Mouse (Mus musculus) thymus, postnatal 25 days (tissue): ENCODE measurements around the gene Exoc3l.
A peak's percentile ranks its signal among the peaks of the same experiment; 100 is the strongest.

Experiments used
- DNase-seq: peaks from one replicate; pipeline ENCODE4 v3.0.0; 2022

Exoc3l gene

DNA sequence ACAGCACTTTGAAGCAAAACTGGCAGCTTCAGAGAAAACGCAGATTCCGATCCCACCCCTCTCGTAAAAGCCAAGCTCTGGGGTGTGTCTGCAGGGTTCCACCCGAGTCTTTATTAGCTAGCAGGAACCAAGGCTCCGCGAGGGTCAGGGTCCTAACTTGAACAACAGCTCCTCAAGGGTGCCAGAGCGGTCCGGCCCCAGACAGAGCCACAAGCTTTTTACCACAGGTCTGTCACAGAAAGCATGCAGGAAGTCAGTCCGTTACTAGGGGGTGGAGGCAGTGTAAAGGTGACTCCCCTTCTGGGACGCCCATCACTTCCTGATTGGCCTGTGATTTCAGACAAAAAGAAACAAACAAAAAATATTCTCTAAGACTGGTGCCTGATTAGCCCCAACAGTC is 30.8 kb downstream of the Exoc3l start:
- DNase-seq, result peak; percentile 57

GRCm38 (mm10) chr8:105264024-105264982 is 31.6 kb downstream of the Exoc3l start, which contains the start of the genes Tradd and Fbxl8:
TSS of gene Tradd (minus strand) at chr8:105264609.
TSS of gene Fbxl8 (plus strand) at chr8:105264648.
- DNase-seq, result peak; percentile 78

DNA sequence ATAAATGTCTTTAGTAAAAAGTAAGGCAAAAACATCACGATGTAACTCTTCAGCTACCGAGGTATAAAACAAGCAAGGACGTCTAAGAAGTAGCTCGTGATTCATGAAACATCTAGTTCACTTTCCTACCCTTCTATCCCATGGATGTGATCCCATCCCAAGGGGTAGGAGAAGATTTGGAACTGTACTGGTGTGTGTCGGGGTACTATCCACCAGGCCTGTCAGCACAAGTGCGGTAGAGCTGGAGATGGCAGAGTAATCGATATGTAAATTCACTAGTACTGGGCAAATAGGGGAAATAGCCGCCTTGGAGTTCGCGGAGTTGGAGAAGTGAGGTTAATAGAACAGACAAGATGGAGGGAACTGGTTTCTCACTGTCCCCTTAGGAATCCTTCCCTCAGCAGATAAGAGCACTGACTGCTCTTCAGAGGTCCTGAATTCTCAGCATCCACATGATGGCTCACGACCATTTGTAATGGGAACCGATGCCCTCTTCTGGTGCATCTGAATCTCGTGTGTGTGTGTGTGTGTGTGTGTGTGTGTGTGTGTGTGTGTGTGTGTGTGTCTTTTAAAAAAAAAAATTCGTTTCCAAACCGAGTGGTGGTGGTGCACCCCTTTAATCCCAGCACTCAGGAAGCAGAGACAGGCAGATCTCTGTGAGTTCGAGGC is 32.5 kb downstream of the Exoc3l start:
- no peak for DNase-seq

DNA sequence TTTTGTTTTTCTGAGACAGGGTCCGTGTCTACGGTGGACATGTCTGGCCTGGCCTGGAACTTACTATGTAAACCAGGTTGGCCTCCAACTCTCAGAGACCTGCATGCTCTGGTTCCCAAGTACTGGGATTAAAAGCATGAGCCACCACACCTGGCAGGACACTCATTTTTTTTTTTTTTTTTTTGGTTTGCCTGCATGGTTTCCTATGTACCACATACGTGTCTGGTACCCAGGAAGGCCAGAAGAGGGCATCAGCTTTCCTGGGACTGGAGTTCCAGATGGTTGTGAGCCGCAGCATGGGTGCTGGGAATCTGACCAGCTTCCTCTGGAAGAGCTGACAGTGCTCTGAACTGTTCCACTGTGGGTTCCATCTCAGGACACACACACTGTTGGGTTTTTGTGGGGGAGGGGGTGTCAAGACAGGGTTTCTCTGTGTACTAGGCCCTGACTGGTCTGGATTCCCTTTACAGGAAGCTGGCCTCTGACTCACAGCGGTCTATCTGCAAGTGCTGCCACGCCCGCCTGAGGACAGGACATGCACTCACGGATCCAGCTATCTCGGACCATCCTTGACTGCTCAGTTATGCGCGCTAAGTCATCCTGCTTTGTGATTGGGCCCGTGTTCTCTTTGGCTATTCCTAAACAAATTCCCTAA is 34.4 kb downstream of the Exoc3l start:
- DNase-seq, result no peak

DNA sequence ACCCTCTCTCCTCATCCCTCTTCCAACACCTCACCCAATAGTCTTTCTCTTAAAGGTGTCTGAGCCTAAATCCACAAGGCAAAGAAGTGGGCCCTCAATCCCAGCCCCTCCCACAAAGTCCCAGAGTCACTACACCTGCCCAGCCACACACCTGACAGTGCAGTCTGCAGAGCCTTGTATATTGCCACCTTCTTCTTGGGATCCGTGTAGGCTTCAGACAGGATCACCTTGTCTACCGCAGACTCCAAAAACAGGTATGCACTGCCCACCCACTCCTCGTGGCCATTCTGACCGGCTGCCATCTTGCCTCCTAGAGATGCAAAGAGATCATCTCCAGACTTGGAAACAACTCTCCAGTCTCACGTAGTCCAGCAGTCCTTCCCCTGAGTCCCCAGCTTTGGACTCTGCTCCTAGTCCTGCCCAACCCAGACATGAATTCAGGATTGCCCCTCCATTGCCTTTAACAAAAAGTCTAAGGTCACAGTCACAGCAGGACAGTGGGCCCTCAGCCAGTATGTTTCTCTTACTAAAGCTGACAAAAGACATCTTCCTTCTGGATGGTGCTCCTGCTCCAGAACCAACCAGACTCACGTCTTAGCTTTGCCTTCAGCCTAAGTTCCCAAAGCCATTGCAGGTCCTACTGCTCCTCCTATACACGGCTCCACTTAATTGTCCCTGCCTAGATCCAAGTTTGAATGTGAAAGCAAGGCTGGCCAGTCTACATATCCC is 35.4 kb downstream of the Exoc3l start:
- DNase-seq, result no peak

DNA sequence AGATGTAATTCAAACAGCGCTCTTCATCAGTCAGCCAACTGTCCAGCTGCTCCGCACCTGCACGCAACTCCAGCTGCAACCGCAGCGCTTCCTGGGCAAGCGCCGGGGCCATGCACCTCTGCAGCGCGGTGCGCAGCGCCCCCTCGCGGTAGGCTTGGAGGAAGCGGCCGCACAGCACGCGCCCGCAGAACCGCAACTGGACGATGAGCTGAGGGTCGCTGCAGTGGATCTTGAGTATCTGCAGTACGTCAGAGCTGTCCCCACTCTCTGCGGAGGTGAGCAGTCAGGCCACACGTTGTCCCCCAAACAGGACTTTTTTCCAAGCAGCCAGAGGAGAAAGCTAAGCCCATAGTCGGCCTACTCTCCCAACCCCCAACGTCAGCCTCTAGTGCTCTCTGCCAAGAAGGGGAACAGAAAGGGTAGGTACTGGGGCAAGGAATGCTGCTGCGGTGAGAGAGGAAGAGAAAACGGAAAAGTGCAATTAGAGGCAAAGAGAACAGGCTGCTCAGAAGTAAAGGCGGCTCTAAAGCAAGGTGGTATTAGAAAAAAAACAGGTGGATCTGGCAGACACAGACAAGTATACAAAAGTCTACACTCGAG is 36.1 kb downstream of the Exoc3l start:
- peak; percentile 79 for DNase-seq

DNA sequence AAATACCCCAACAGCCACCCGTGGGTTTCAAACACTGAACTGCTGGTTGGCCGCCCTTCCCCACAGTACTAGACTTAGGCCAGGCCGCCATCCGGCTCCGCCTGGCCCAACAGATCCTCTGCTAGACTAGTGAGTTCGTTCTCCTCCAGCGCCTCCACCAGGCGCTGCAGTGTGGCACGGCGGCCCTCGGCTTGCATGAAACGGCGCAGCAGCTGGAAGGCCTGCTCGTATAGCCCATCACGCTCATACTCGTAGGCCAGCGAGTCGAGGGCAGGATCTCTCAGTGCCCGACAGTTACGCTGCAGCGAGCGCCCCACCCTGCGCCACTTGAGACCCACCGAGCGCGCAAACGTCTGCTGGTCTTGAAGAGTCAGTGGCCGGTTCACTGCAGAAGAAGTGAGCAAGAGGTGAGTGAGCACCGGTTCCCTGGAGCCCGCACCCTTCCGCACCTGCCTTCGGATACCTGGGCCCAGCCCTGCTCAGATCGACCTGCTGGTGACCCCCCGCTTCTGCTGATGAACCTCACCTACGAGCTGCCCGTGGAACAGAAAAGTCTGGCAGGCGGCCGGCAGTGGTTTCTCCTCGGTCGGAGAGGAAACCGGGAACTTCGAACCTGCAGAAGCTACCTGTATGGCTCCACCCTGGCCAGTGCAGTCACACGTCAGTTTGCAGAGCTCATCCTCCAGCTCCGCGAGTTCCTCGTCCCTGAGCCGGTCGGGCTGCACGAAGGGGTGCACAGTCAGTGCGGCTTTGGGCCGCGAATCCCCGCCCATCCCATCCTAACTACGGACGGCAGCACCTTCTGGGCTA is 36.8 kb downstream of the Exoc3l start:
- no peak for DNase-seq

DNA sequence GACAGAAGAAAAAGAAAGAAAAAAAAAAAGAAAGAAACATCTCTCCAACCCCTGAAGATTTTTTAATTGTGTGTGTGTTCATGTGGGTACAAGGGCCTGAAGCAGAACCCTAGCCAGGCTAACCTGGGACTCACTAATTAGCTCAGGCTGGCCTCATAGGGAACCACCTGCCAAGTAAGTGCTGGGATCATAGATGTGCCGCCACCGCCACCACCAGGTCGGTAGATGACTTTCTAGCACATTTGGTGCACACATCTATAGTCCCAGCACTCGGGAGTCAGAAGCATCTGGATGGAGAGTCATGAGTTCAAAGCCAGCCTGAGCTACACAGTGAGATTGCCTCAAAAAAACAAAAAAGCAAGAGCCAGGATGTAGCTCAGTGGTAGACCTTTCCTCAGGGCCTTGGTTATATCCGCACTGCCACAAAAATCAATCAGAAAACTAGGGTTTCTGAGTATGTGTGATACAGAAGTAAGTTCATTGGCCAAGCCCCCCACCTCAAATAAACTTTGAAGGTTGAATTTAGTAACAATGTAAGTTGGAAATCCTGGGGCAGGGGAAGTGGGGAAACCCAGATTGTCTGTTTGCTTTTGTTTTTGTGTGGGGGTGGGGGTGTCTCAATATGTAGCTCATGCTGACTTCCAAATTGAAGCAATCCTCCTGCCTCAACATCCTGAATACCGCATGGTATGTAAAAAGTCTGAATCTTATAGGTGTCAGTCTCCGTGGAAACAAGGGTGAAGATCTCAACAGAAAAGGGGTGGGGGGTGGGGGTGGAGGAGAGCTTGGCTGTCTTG is 38.4 kb downstream of the Exoc3l start:
- DNase-seq, result no peak

DNA sequence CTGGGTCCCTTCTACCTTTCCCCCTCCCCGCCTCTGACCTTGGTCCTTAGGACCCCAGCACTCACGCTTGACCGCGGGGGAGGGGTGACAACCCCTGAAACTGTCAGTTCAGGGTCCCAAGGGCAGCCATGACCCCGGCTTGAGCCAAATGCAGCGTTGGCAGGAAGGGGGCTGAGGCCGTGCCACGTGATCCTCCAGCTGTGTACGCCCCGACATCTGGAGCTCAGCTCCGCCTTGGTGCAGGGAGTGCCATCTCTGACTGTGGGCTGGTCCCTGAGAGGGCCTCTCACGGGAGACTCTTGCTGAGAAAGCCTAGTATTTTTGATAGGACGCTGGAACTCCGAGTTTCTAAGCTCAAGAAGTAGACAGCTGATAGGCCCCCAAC is 40.9 kb downstream of the Exoc3l start, which contains the start of gene B3gnt9:
B3gnt9 (minus strand) TSS at position 188 of the 385 bp plus-strand sequence.
- peak; percentile 77 for DNase-seq

GRCm38 (mm10) chr8:105254152-105254965 is 41.5 kb downstream of the Exoc3l start:
- peak; percentile 97 for DNase-seq

- DNase-seq, result no peak
Measured at GRCm38 (mm10) chr8:105253766-105254151, 42.1 kb downstream of the Exoc3l start.

GRCm38 (mm10) chr8:105252680-105253537 is 43.0 kb downstream of the Exoc3l start:
- DNase-seq, result no peak

DNA sequence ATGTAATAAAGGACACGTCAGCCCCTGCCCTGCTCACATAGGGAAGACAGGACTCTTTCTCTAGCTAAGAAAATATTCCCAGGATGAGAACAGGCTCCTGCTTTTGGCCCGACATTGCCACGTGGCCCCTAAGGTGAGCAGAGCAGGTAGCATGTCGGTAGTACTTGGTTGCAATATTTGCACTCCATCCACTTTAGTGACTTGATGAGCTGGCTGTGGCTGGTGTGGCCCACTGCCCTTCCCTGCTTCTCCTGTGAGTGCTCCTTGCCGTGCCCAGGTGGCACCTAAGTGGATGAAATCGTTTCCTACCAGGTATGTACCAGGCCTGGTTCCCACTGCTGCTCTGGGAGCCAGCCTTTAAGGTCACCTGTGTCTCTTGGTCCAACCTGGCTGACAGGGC is 43.9 kb downstream of the Exoc3l start:
- no peak for DNase-seq

DNA sequence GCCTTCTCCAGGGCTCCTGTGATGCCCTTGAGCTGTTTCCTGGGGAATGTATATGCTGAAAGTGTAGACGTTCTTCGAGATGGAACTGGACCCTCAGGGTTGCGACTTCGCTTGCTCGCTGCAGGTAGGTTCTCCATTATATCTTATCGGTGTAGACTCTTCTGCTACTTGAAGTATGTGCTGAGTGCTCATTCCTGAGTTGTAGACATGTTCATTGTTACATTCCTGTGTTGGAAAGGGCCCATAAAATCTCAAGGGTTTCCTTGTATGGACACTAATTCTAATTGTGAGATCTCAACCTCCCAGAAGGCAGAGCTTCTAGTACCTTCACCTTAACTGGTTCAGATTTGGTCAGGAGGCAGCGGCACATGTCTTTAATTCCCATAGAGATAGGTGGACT is 54.9 kb downstream of the Exoc3l start:
- DNase-seq, result no peak
